Mouse (Mus musculus): ENCODE results near the gene Olfr671.
"Not testable (repeated sequence)": the region's sequence is repeated elsewhere in the genome, so short reads cannot be mapped to it uniquely, and the experiment has no call there.

Gene Olfr671

GRCm38 (mm10) chr7:104979026-104979425 lies at the start of gene Olfr671:
TSS of gene Olfr671 (minus strand) at chr7:104979126.
- DNase-seq (ENCODE audit: extremely low read depth, low read depth), result no peak

DNA sequence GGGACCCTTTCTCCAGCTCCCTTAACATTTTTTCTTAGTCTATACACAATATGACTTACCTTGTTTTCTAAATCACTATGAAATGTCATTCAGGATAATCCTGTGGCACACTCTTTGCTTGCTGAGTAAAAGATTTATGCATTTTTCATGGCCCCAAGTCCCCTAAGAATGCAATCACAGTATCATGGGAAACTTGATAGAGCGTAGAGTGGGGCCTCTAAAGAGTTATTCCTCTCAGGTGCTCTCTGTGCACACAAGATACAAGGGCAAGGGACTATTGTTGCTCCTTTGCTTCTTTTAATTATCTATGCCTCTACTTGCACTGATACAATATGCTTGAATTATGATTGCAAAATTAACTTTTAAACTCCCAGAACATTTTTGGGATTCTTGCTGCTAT lies 49.4 kb upstream of the Olfr671 start, which contains the start of gene Olfr675:
Gene Olfr675, minus strand, starts transcription at position 101 of the 400 bp plus-strand sequence.
- DNase-seq (ENCODE audit: extremely low read depth, low read depth), result no peak

GRCm38 (mm10) chr7:105022530-105022929 lies 43.6 kb upstream of the Olfr671 start:
- no peak for DNase-seq (ENCODE audit: extremely low read depth, low read depth)

DNA sequence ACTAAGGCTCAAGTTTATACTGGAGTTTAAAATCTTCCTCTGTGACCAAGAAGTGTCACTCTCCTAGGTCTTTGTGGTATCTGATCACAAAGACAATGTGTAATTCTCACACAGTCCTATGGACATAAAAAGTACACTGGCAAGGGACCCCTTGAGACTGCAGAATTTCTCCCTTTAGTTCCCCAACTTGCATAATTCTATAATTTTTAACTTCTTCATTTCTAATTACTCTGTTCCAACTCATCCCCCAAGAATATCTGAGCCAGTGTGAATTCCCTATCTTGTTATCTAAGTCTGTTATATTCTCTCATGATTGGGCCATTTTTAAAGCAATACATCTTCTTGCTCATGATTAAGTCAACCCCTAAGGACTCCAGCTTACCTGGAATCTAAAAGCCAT lies 23.0 kb upstream of the Olfr671 start, which contains the start of gene Olfr672:
Gene Olfr672, minus strand, starts transcription at position 101 of the 400 bp plus-strand sequence.
- DNase-seq (ENCODE audit: extremely low read depth, low read depth), result no peak

- not testable (repeated sequence) for DNase-seq (ENCODE audit: extremely low read depth, low read depth)
Observed at GRCm38 (mm10) chr7:104972507-104972906, 6.4 kb downstream of the Olfr671 start.

- DNase-seq (ENCODE audit: extremely low read depth, low read depth), result no peak
Observed at GRCm38 (mm10) chr7:104962520-104962919, 16.4 kb downstream of the Olfr671 start, which contains the start of gene Olfr670. TSS of gene Olfr670 (minus strand) at chr7:104962620.

- DNase-seq (ENCODE audit: extremely low read depth, low read depth), result not testable (repeated sequence)
Observed at GRCm38 (mm10) chr7:104950234-104950633, 28.7 kb downstream of the Olfr671 start.

DNA sequence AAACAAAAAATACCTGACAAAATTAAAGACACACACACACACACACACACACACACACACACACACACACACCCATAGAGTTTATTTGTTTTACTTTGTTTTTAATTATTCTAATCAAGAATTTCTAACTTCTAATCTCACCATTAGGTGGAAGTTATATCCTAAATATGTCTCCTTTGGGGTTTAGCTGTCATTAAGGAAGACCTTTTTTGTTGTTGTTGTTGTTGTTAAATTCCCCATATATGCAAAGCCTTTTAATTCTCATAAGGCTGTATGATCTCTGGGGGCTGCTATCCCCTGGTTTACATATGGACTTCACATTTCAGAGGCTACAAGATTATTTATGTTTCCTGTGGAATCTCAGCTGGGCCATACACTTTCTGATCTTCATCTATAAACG lies 45.0 kb downstream of the Olfr671 start, which contains the start of gene Olfr669:
Gene Olfr669, plus strand, starts transcription at position 301 of the 400 bp plus-strand sequence.
- DNase-seq (ENCODE audit: extremely low read depth, low read depth), result no peak

GRCm38 (mm10) chr7:104927957-104928356 lies 51.0 kb downstream of the Olfr671 start, which contains the start of gene Olfr668:
TSS of gene Olfr668 (minus strand) at chr7:104928057.
- no peak for DNase-seq (ENCODE audit: extremely low read depth, low read depth)
